Mouse (Mus musculus): Measurements from ENCODE around the gene Thoc7.

Gene Thoc7

GRCm38 (mm10) chr14:13933290-13934051 is 28.2 kb downstream of the Thoc7 start:
- no peak for DNase-seq (ENCODE audit: low spot score)

GRCm38 (mm10) chr14:13917630-13918029 is 44.0 kb downstream of the Thoc7 start:
- peak; percentile 16 for DNase-seq (ENCODE audit: low spot score)

GRCm38 (mm10) chr14:13917208-13917607 is 44.4 kb downstream of the Thoc7 start:
- no peak for DNase-seq (ENCODE audit: low spot score)

- DNase-seq (ENCODE audit: low spot score), result no peak
Measured at GRCm38 (mm10) chr14:13915207-13915606, 46.4 kb downstream of the Thoc7 start.

GRCm38 (mm10) chr14:13914387-13915082 is 47.1 kb downstream of the Thoc7 start, which contains the start of gene Gm281:
TSS of gene Gm281 (minus strand) at chr14:13914478.
- no peak for DNase-seq (ENCODE audit: low spot score)

GRCm38 (mm10) chr14:13910148-13910547 is 51.5 kb downstream of the Thoc7 start:
- DNase-seq (ENCODE audit: low spot score), result no peak

- no peak for DNase-seq (ENCODE audit: low spot score)
Measured at GRCm38 (mm10) chr14:13907145-13907544, 54.5 kb downstream of the Thoc7 start.

- DNase-seq (ENCODE audit: low spot score), result no peak
Measured at GRCm38 (mm10) chr14:13906461-13906860, 55.2 kb downstream of the Thoc7 start.

- peak; percentile 9 for DNase-seq (ENCODE audit: low spot score)
Measured at GRCm38 (mm10) chr14:13901611-13902067, 60.0 kb downstream of the Thoc7 start.

All from urinary bladder, postnatal 25 days (tissue).